Comparison of ENCODE assay signal across 9 mouse cellular contexts in genomic region chr1:59437927-59438326, GRCm38 (mm10). TPM values are rescaled to one million over a fixed set of nuclear protein-coding genes. Genes with fewer than 3 reads are reported as not detected.
DNase-seq lines count a peak whose midpoint lies in the region; ATAC-seq and TF ChIP-seq lines count a peak whose summit lies in the region.
"Had no signal": no experiment of that assay in that cellular context is flagged by ENCODE, and none has a peak within 500 bp of the region (broad histone marks: within the 10 kb centered on the region; RNA-seq: fewer than 3 reads in every experiment).

No protein-coding gene starts in this region.

- no peaks in the 10 kb centered on the region for H3K36me3 ChIP-seq in stomach, embryonic 15.5 days
- H3K36me3 ChIP-seq in stomach, postnatal 0 days (ENCODE audit: control insufficient read depth, insufficient read depth, low read length): no peaks in the 10 kb centered on the region
- H3K36me3 ChIP-seq in kidney, embryonic 15.5 days: no peaks in the 10 kb centered on the region
- no peaks in the 10 kb centered on the region for H3K36me3 ChIP-seq in liver, embryonic 16.5 days (ENCODE audit: control insufficient read depth, insufficient read depth)
- no peaks in the 10 kb centered on the region for H3K36me3 ChIP-seq in heart, adult 2 months (ENCODE audit: control insufficient read depth, insufficient read depth, low read length)

- no peak for ATAC-seq in stomach, embryonic 15.5 days (ENCODE audit: insufficient read depth, low FRiP score, low read depth)
- no peak for ATAC-seq in stomach, postnatal 0 days (ENCODE audit: low FRiP score, low TSS enrichment)
- ATAC-seq in kidney, embryonic 15.5 days (replicated peaks; ENCODE audit: low FRiP score): peak; percentile 55
- peak; percentile 82 for ATAC-seq in liver, embryonic 16.5 days (ENCODE audit: low read depth)
- no peak for ATAC-seq in megakaryocyte-erythroid progenitor cell, adult 5-6 weeks (replicated peaks; ENCODE audit: low FRiP score, low TSS enrichment, poor library complexity, severe bottlenecking)

- H3K4me2 ChIP-seq in stomach, embryonic 15.5 days: no peak overlapping the region
- H3K4me2 ChIP-seq in stomach, postnatal 0 days (replicated peaks; ENCODE audit: low read depth): no peak overlapping the region
- H3K4me2 ChIP-seq in kidney, embryonic 15.5 days: no peak overlapping the region
- no peak overlapping the region for H3K4me2 ChIP-seq in liver, embryonic 16.5 days (ENCODE audit: low read depth, low read length)

- no peaks in the 10 kb centered on the region for H3K79me2 ChIP-seq in heart, adult 2 months (replicated peaks; ENCODE audit: control insufficient read depth, insufficient read depth, low read length)

- peak overlapping the region; percentile 59; the same call in 1 of the 2 replicates for H3K27ac ChIP-seq in stomach, embryonic 15.5 days
- no peak overlapping the region for H3K27ac ChIP-seq in stomach, postnatal 0 days (replicated peaks)
- H3K27ac ChIP-seq in kidney, embryonic 15.5 days: peak overlapping the region; percentile 79
- H3K27ac ChIP-seq in liver, embryonic 16.5 days (ENCODE audit: low read length): peak overlapping the region; percentile 41
- H3K27ac ChIP-seq in heart, adult 2 months: no peak overlapping the region

- no peak for DNase-seq in stomach, postnatal 0 days (ENCODE audit: low spot score)
- DNase-seq in natural killer cell, adult 2 months (ENCODE audit: low spot score in 2 of 2): no peak
- DNase-seq in heart, adult 2 months: no peak
- DNase-seq in layer of hippocampus, postnatal 14 days (ENCODE audit: low spot score in 2 of 2): no peak
- DNase-seq: cerebellum, adult 2 months had no signal

- TF ChIP-seq POLR2A in heart, adult 2 months (IDR thresholded peaks at IDR 0.05; ENCODE audit: insufficient read depth, low read depth, low read length): no peak

- no peak for TF ChIP-seq CTCF in stomach, postnatal 0 days (IDR thresholded peaks at IDR 0.05; ENCODE audit: low read depth)
- no peak for TF ChIP-seq CTCF in heart, adult 2 months (IDR thresholded peaks at IDR 0.05)

- intact Hi-C loops in heart, adult 2 months (cut with DNase I): no loop called here

- H3K27me3 ChIP-seq in stomach, embryonic 15.5 days (replicated peaks): no peaks in the 10 kb centered on the region
- H3K27me3 ChIP-seq in stomach, postnatal 0 days (ENCODE audit: control insufficient read depth, insufficient read depth, low read length): no peaks in the 10 kb centered on the region
- no peaks in the 10 kb centered on the region for H3K27me3 ChIP-seq in kidney, embryonic 15.5 days
- no peaks in the 10 kb centered on the region for H3K27me3 ChIP-seq in liver, embryonic 16.5 days (ENCODE audit: control insufficient read depth, insufficient read depth, low read depth, low read length)
- H3K27me3 ChIP-seq in heart, adult 2 months (ENCODE audit: control insufficient read depth, insufficient read depth, low read length): no peaks in the 10 kb centered on the region

- no peak overlapping the region for H3K4me3 ChIP-seq in stomach, embryonic 15.5 days (replicated peaks)
- H3K4me3 ChIP-seq in stomach, postnatal 0 days (ENCODE audit: low read depth, low read length): no peak overlapping the region
- H3K4me3 ChIP-seq in kidney, embryonic 15.5 days (replicated peaks): no peak overlapping the region
- H3K4me3 ChIP-seq in liver, embryonic 16.5 days (ENCODE audit: low read depth, low read length): no peak overlapping the region
- H3K4me3 ChIP-seq in heart, adult 2 months: no peak overlapping the region

- TF ChIP-seq EP300 in stomach, postnatal 0 days (optimal IDR thresholded peaks at IDR 0.05): no peak
- no peak for TF ChIP-seq EP300 in heart, adult 2 months (IDR thresholded peaks at IDR 0.05; ENCODE audit: insufficient read depth, low read depth, low read length)

- H3K9ac ChIP-seq in stomach, embryonic 15.5 days: no peak overlapping the region
- no peak overlapping the region for H3K9ac ChIP-seq in stomach, postnatal 0 days (ENCODE audit: low read length)
- H3K9ac ChIP-seq in kidney, embryonic 15.5 days: no peak overlapping the region
- no peak overlapping the region for H3K9ac ChIP-seq in liver, embryonic 16.5 days (ENCODE audit: low read depth, low read length)
- H3K9ac ChIP-seq in heart, adult 2 months (ENCODE audit: low read depth, low read length): no peak overlapping the region

- H3K9me3 ChIP-seq in stomach, embryonic 15.5 days: no peaks in the 10 kb centered on the region
- H3K9me3 ChIP-seq in stomach, postnatal 0 days (ENCODE audit: control insufficient read depth, low read length): no peaks in the 10 kb centered on the region
- no peaks in the 10 kb centered on the region for H3K9me3 ChIP-seq in kidney, embryonic 15.5 days (replicated peaks)
- no peaks in the 10 kb centered on the region for H3K9me3 ChIP-seq in liver, embryonic 16.5 days (replicated peaks; ENCODE audit: control insufficient read depth, low read length)

- H3K4me1 ChIP-seq in stomach, embryonic 15.5 days: peaks cover 9% of the 10 kb centered on the region; the same call in 1 of the 2 replicates
- H3K4me1 ChIP-seq in stomach, postnatal 0 days (replicated peaks; ENCODE audit: control insufficient read depth, insufficient read depth): no peaks in the 10 kb centered on the region
- peaks cover 35% of the 10 kb centered on the region for H3K4me1 ChIP-seq in kidney, embryonic 15.5 days
- no peaks in the 10 kb centered on the region for H3K4me1 ChIP-seq in liver, embryonic 16.5 days (ENCODE audit: control insufficient read depth, low read depth, low read length)
- H3K4me1 ChIP-seq in heart, adult 2 months (ENCODE audit: control insufficient read depth, insufficient read depth, low read length): peaks cover 2% of the 10 kb centered on the region; the same call in 1 of the 2 replicates

- 42% methylated on average over 3 of the region's 3 CpGs for WGBS in stomach, embryonic 15.5 days
- WGBS in stomach, postnatal 0 days: 33% methylated on average over 3 of the region's 3 CpGs
- 28% methylated on average over 3 of the region's 3 CpGs for WGBS in kidney, embryonic 15.5 days
- 44% methylated on average over 3 of the region's 3 CpGs for WGBS in liver, embryonic 16.5 days (ENCODE audit: insufficient replicate concordance)
- WGBS in heart, adult 2 months: 44% methylated on average over 3 of the region's 3 CpGs

RNA-seq across cellular contexts. Expression of gene Fzd7, which starts 44.3 kb away (rescaled TPM):
- 7.7 and 9.6 TPM in 2 replicates for polyA plus RNA-seq in stomach, embryonic 15.5 days (2015; fragmentation: Nextera tagmentation; extraction: Ambion mirVana)
- 3.9 and 4.5 TPM in 2 replicates for polyA plus RNA-seq in stomach, postnatal 0 days (2015; fragmentation: Nextera tagmentation; extraction: Ambion mirVana)
- polyA plus RNA-seq in kidney, embryonic 15.5 days (2015; fragmentation: Nextera tagmentation; extraction: Ambion mirVana): 19.1 and 19.5 TPM in 2 replicates
- polyA plus RNA-seq in liver, embryonic 16.5 days (2015; fragmentation: Nextera tagmentation; extraction: Ambion mirVana): 1.0 and 1.2 TPM in 2 replicates
- total RNA-seq in megakaryocyte-erythroid progenitor cell, adult 5-6 weeks (2014; fragmentation: Nextera tagmentation): 14.0 and 16.1 TPM in 2 replicates
- total RNA-seq in megakaryocyte-erythroid progenitor cell, adult 5-6 weeks (2017): 15.4 and 18.0 TPM in 2 replicates
- 1 to 10 TPM; 5.3 to 7.0 TPM for total RNA-seq in heart, adult 2 months (2021)
- polyA plus RNA-seq in heart, adult 2 months (2012; rRNA removed): 5.8 TPM in 2 replicates
- 1 to 10 TPM; 4.7 to 7.0 TPM for total RNA-seq in layer of hippocampus, postnatal 14 days (2021)

Comparison
In these comparisons a context has a peak if more than half of its experiments do, and no peak if none do; other contexts are left out.
1. H3K27ac ChIP-seq: peak in stomach, embryonic 15.5 days (single experiment), kidney, embryonic 15.5 days (single experiment) and liver, embryonic 16.5 days (single experiment); none in stomach, postnatal 0 days (single experiment) and heart, adult 2 months (single experiment).
2. ATAC-seq: peak in kidney, embryonic 15.5 days (single experiment) and liver, embryonic 16.5 days (single experiment); none in stomach, embryonic 15.5 days (single experiment), stomach, postnatal 0 days (single experiment) and megakaryocyte-erythroid progenitor cell, adult 5-6 weeks (single experiment).